Mouse (Mus musculus): ENCODE measurements around the gene Maml3. TPM values are rescaled to one million over a fixed set of nuclear protein-coding genes. Genes with fewer than 3 reads are reported as not detected.

Maml3 gene
- polyA plus RNA-seq, 1 experiment from 2014 or later = 6.1 TPM

- Histone ChIP-seq H3K4me1 (ENCODE audit: control insufficient read depth, insufficient read depth, low read length) (peaks cover 26% of the 10 kb centered on the region), H3K9ac (ENCODE audit: low read length) (no peak overlapping the region), H3K4me2 (no peak overlapping the region), H3K4me3 (ENCODE audit: low read depth, low read length) (no peak overlapping the region), H3K9me3 (ENCODE audit: control insufficient read depth, low read length) (peaks cover 3% of the 10 kb centered on the region; the same call in 1 of the 2 replicates), H3K27me3 (ENCODE audit: control insufficient read depth, insufficient read depth, low read length) (no peaks in the 10 kb centered on the region), H3K36me3 (ENCODE audit: control insufficient read depth, insufficient read depth, low read length) (no peaks in the 10 kb centered on the region), H3K27ac (ENCODE audit: low read depth, low read length) (no peak overlapping the region)
- DNase-seq (ENCODE audit: low spot score, missing footprints) = no peak
- 90% methylated on average over 10 of the region's 10 CpGs for WGBS
- ATAC-seq (ENCODE audit: low FRiP score) = no peak
Measured at GRCm38 (mm10) chr3:51891562-51892119, 213.2 kb downstream of the Maml3 start.

- no peak overlapping the region for H3K4me3 ChIP-seq (ENCODE audit: low read depth, low read length)
- H3K9ac ChIP-seq (ENCODE audit: low read length) = peak overlapping the region; percentile 33
- no peaks in the 10 kb centered on the region for H3K27me3 ChIP-seq (ENCODE audit: control insufficient read depth, insufficient read depth, low read length)
- no peaks in the 10 kb centered on the region for H3K9me3 ChIP-seq (ENCODE audit: control insufficient read depth, low read length)
- H3K36me3 ChIP-seq (ENCODE audit: control insufficient read depth, insufficient read depth, low read length) = no peaks in the 10 kb centered on the region
- H3K4me2 ChIP-seq = no peak overlapping the region
- peak overlapping the region; percentile 48; the same call in 1 of the 2 replicates for H3K27ac ChIP-seq (ENCODE audit: low read depth, low read length)
- peaks cover 26% of the 10 kb centered on the region for H3K4me1 ChIP-seq (ENCODE audit: control insufficient read depth, insufficient read depth, low read length)
- no peak for DNase-seq (ENCODE audit: low spot score, missing footprints)
- no peak for ATAC-seq (ENCODE audit: low FRiP score)
- 74% methylated on average over 4 of the region's 4 CpGs for WGBS
Measured at GRCm38 (mm10) chr3:51890181-51890580, 214.7 kb downstream of the Maml3 start.

GRCm38 (mm10) chr3:51889776-51890175 is 215.1 kb downstream of the Maml3 start:
- Histone ChIP-seq H3K9ac (ENCODE audit: low read length) (peak overlapping the region; percentile 33), H3K27me3 (ENCODE audit: control insufficient read depth, insufficient read depth, low read length) (no peaks in the 10 kb centered on the region), H3K4me1 (ENCODE audit: control insufficient read depth, insufficient read depth, low read length) (peaks cover 26% of the 10 kb centered on the region), H3K9me3 (ENCODE audit: control insufficient read depth, low read length) (no peaks in the 10 kb centered on the region), H3K36me3 (ENCODE audit: control insufficient read depth, insufficient read depth, low read length) (no peaks in the 10 kb centered on the region), H3K4me3 (ENCODE audit: low read depth, low read length) (no peak overlapping the region), H3K4me2 (no peak overlapping the region), H3K27ac (ENCODE audit: low read depth, low read length) (peak overlapping the region; percentile 48; the same call in 1 of the 2 replicates)
- DNase-seq (ENCODE audit: low spot score, missing footprints) (no peak), ATAC-seq (ENCODE audit: low FRiP score) (no peak)
- WGBS = 57% methylated on average over 5 of the region's 5 CpGs

- Histone ChIP-seq H3K9me3 (ENCODE audit: control insufficient read depth, low read length) (no peaks in the 10 kb centered on the region), H3K36me3 (ENCODE audit: control insufficient read depth, insufficient read depth, low read length) (no peaks in the 10 kb centered on the region), H3K27ac (ENCODE audit: low read depth, low read length) (peak overlapping the region; percentile 55), H3K4me3 (ENCODE audit: low read depth, low read length) (no peak overlapping the region), H3K27me3 (ENCODE audit: control insufficient read depth, insufficient read depth, low read length) (no peaks in the 10 kb centered on the region), H3K4me1 (ENCODE audit: control insufficient read depth, insufficient read depth, low read length) (peaks cover 30% of the 10 kb centered on the region), H3K9ac (ENCODE audit: low read length) (peak overlapping the region; percentile 21; the same call in 1 of the 2 replicates), H3K4me2 (peak overlapping the region; percentile 34)
- 12% methylated on average over 20 of the region's 20 CpGs for WGBS
- DNase-seq (ENCODE audit: low spot score, missing footprints) (peak; percentile 93), ATAC-seq (ENCODE audit: low FRiP score) (peak; percentile 90)
Measured at GRCm38 (mm10) chr3:51888662-51889433, 216.0 kb downstream of the Maml3 start.

- peak overlapping the region; percentile 55 for H3K27ac ChIP-seq (ENCODE audit: low read depth, low read length)
- ATAC-seq (ENCODE audit: low FRiP score) (peak; percentile 33), DNase-seq (ENCODE audit: low spot score, missing footprints) (no peak)
- no peaks in the 10 kb centered on the region for H3K9me3 ChIP-seq (ENCODE audit: control insufficient read depth, low read length)
- H3K27me3 ChIP-seq (ENCODE audit: control insufficient read depth, insufficient read depth, low read length) = no peaks in the 10 kb centered on the region
- no peaks in the 10 kb centered on the region for H3K36me3 ChIP-seq (ENCODE audit: control insufficient read depth, insufficient read depth, low read length)
- H3K4me3 ChIP-seq (ENCODE audit: low read depth, low read length) = no peak overlapping the region
- peaks cover 32% of the 10 kb centered on the region for H3K4me1 ChIP-seq (ENCODE audit: control insufficient read depth, insufficient read depth, low read length)
- peak overlapping the region; percentile 21; the same call in 1 of the 2 replicates for H3K9ac ChIP-seq (ENCODE audit: low read length)
- peak overlapping the region; percentile 34 for H3K4me2 ChIP-seq
- 5% methylated on average over 7 of the region's 8 CpGs for WGBS
Measured at GRCm38 (mm10) chr3:51888295-51888661, 216.6 kb downstream of the Maml3 start.

- no peak for DNase-seq (ENCODE audit: low spot score, missing footprints)
- Histone ChIP-seq H3K4me1 (ENCODE audit: control insufficient read depth, insufficient read depth, low read length) (peaks cover 37% of the 10 kb centered on the region), H3K4me2 (no peak overlapping the region), H3K27me3 (ENCODE audit: control insufficient read depth, insufficient read depth, low read length) (no peaks in the 10 kb centered on the region), H3K27ac (ENCODE audit: low read depth, low read length) (no peak overlapping the region), H3K9ac (ENCODE audit: low read length) (no peak overlapping the region), H3K36me3 (ENCODE audit: control insufficient read depth, insufficient read depth, low read length) (no peaks in the 10 kb centered on the region), H3K4me3 (ENCODE audit: low read depth, low read length) (no peak overlapping the region), H3K9me3 (ENCODE audit: control insufficient read depth, low read length) (no peaks in the 10 kb centered on the region)
- WGBS = 71% methylated on average over 5 of the region's 5 CpGs
- no peak for ATAC-seq (ENCODE audit: low FRiP score)
Measured at GRCm38 (mm10) chr3:51885920-51886319, 219.0 kb downstream of the Maml3 start.

- H3K4me1 ChIP-seq (ENCODE audit: control insufficient read depth, insufficient read depth, low read length) = peaks cover 38% of the 10 kb centered on the region
- 84% methylated on average over 5 of the region's 5 CpGs for WGBS
- no peaks in the 10 kb centered on the region for H3K27me3 ChIP-seq (ENCODE audit: control insufficient read depth, insufficient read depth, low read length)
- no peak overlapping the region for H3K4me2 ChIP-seq
- no peaks in the 10 kb centered on the region for H3K9me3 ChIP-seq (ENCODE audit: control insufficient read depth, low read length)
- no peak overlapping the region for H3K4me3 ChIP-seq (ENCODE audit: low read depth, low read length)
- no peaks in the 10 kb centered on the region for H3K36me3 ChIP-seq (ENCODE audit: control insufficient read depth, insufficient read depth, low read length)
- DNase-seq (ENCODE audit: low spot score, missing footprints) (no peak), ATAC-seq (ENCODE audit: low FRiP score) (no peak)
- H3K9ac ChIP-seq (ENCODE audit: low read length) = no peak overlapping the region
- no peak overlapping the region for H3K27ac ChIP-seq (ENCODE audit: low read depth, low read length)
Measured at GRCm38 (mm10) chr3:51885487-51885886, 219.4 kb downstream of the Maml3 start.

GRCm38 (mm10) chr3:51881981-51882380 is 222.9 kb downstream of the Maml3 start:
- H3K27me3 ChIP-seq (ENCODE audit: control insufficient read depth, insufficient read depth, low read length) = no peaks in the 10 kb centered on the region
- no peaks in the 10 kb centered on the region for H3K9me3 ChIP-seq (ENCODE audit: control insufficient read depth, low read length)
- H3K4me1 ChIP-seq (ENCODE audit: control insufficient read depth, insufficient read depth, low read length) = peaks cover 17% of the 10 kb centered on the region
- no peak overlapping the region for H3K9ac ChIP-seq (ENCODE audit: low read length)
- 80% methylated on average over 10 of the region's 10 CpGs for WGBS
- H3K27ac ChIP-seq (ENCODE audit: low read depth, low read length) = no peak overlapping the region
- no peak overlapping the region for H3K4me3 ChIP-seq (ENCODE audit: low read depth, low read length)
- DNase-seq (ENCODE audit: low spot score, missing footprints) (no peak), ATAC-seq (ENCODE audit: low FRiP score) (no peak)
- H3K36me3 ChIP-seq (ENCODE audit: control insufficient read depth, insufficient read depth, low read length) = no peaks in the 10 kb centered on the region
- no peak overlapping the region for H3K4me2 ChIP-seq

GRCm38 (mm10) chr3:51881393-51881792 is 223.5 kb downstream of the Maml3 start:
- no peak for DNase-seq (ENCODE audit: low spot score, missing footprints)
- no peak for ATAC-seq (ENCODE audit: low FRiP score)
- Histone ChIP-seq H3K36me3 (ENCODE audit: control insufficient read depth, insufficient read depth, low read length) (no peaks in the 10 kb centered on the region), H3K4me3 (ENCODE audit: low read depth, low read length) (no peak overlapping the region), H3K27me3 (ENCODE audit: control insufficient read depth, insufficient read depth, low read length) (no peaks in the 10 kb centered on the region), H3K4me1 (ENCODE audit: control insufficient read depth, insufficient read depth, low read length) (peaks cover 17% of the 10 kb centered on the region), H3K9ac (ENCODE audit: low read length) (no peak overlapping the region), H3K27ac (ENCODE audit: low read depth, low read length) (no peak overlapping the region), H3K4me2 (no peak overlapping the region), H3K9me3 (ENCODE audit: control insufficient read depth, low read length) (no peaks in the 10 kb centered on the region)
- 81% methylated on average over 2 of the region's 2 CpGs for WGBS
